Mouse (Mus musculus): ENCODE results near the gene Celf2.

The Celf2 gene

DNA sequence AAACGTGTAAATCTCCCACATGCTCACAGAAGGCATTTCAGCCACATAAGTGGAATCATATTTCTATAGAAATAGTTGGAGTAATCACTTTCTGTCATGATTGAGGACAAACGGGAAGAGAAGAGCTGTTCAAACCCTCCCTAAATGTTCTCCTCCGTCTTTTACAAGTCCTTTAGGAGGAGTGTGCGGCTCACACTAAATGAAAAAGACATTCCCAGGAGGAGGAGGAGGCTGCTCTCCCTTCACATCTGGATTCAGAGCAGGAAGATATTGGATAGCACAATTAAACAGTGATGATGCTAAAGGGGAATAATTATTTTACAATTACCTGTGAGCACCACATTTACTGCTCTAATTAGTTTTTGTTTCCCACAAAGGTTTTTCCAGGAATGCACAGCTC lies 642.1 kb downstream of the Celf2 start:
- no peak for DNase-seq (ENCODE audit: low spot score)

GRCm38 (mm10) chr2:6865785-6866184 lies 643.6 kb downstream of the Celf2 start:
- no peak for DNase-seq (ENCODE audit: low spot score)

- DNase-seq (ENCODE audit: low spot score): no peak
These were observed 659.2 kb downstream of the Celf2 start for GRCm38 (mm10) chr2:6850102-6850644.

DNA sequence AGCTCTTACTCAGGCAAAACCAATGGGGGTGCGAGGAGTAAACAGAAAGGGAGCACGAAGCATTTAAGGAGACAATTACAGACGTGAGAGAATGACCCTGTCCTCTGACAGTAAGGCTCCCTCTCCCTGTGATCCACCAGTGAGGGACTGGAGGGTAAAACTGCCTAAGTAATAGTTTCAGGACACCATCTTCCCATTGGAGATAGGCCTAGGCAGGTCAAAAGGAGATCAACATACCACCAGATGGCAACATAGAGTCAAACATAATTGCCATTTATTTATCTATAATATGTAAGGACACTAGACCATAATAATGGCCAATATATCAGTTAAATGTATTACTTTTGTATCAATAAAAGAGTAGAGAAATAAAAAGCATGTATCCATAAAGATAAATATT lies 660.0 kb downstream of the Celf2 start:
- no peak for DNase-seq (ENCODE audit: low spot score)

GRCm38 (mm10) chr2:6830021-6830420 lies 679.3 kb downstream of the Celf2 start:
- no peak for DNase-seq (ENCODE audit: low spot score)

DNA sequence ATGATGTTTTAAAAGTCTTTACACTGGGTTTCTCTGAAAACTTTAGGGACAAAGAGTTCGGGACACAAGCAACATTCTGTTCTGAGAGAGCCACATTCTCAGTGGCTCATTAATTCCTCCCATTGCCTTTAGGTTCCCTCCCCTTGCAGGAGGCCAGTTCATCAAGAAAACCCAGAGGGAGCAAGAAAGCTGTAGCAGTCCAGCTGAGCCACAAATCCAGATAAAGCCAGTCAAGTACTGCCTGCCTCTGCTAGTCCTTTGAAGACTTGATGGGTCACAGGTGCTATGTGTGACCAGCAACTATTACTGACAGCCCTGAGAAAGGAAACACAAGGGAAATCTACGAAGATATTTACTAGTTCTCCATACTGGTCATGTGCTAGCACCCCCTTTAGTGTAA lies 681.8 kb downstream of the Celf2 start:
- DNase-seq (ENCODE audit: low spot score): no peak

DNA sequence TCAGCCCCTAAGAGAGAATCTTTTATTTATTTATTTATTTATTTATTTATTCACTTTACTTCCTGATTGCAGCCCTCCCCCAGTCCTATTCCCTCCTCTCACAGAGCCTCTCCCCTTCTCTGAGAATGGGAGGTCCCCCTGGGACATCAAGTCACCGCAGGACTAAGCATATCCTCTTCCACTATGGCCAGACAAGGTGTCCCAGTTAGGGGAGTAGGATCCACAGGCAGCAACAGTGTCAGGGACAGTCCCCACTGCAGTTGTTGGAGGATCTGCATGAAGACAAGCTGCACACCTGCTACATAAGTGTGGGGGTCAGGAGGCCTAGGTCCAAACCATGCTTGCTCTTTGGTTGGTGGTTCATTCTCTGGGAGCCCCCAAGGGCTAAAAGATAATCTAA lies 686.3 kb downstream of the Celf2 start:
- no peak for DNase-seq (ENCODE audit: low spot score)

GRCm38 (mm10) chr2:6821593-6821992 lies 687.8 kb downstream of the Celf2 start:
- no peak for DNase-seq (ENCODE audit: low spot score)

DNA sequence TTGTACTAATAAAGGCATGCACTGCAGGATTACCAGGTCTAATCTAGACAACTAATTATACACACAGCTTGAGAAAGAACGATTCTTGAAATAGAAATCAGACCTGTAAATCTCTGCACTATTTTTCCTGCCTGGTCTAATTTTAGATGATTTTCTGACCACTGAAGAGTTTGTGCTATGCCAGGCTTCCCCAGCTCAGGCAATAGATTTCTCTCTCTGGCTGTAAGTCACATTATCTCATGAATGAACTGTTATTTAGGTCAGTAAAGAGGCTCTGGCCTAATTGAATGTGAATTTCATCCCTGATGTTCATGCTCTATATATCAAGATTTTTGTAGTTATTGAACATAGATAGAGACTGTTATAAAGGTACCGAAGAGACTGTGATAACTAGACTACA lies 694.1 kb downstream of the Celf2 start:
- no peak for DNase-seq (ENCODE audit: low spot score)

DNA sequence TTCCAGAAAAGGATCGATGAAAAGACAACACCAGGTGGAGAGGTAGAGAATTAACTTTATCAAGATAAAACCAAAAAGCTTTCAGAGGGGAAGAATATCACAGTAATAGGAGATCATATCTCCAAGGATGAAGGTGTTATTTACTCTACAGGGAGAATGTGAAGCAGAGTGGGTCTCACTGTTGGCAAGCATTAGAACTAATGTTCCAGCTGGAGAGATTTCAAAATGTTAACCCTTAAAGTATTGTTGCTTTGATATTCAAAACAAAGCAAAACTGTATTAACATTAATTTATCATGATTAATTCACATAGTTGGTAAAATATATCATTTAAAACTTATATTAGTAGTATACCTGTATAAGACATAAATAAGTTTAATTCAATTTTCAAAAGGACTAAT lies 700.6 kb downstream of the Celf2 start:
- no peak for DNase-seq (ENCODE audit: low spot score)

- no peak for DNase-seq (ENCODE audit: low spot score)
These were observed 712.6 kb downstream of the Celf2 start for GRCm38 (mm10) chr2:6796754-6797153.

DNA sequence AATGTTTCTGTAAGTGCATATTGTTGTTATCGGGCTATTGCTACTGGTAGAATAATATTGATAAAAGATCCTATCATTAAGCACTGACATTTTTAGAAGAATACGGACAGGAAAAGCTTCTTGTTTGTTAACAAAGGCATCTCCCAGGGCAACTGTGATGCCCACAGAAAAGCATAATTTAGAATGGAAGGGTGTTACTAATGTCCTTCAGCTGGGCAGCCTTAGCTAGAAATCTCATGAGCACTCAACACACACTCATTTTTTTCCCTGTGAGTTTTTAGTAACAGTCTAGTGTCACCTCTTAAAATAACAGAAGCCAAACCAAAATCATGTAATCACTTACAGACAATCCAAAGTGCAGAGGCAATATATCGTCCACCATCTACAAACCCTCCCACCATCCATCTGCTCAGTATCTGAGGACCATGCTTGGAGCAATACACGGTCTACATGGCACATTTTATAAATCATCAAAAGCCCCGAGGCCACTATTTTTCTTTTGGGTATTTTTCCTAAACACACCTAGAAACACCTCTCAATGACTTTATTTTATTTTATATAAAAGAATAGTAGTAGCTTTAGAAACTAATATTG lies 713.3 kb downstream of the Celf2 start:
- no peak for DNase-seq (ENCODE audit: low spot score)

DNA sequence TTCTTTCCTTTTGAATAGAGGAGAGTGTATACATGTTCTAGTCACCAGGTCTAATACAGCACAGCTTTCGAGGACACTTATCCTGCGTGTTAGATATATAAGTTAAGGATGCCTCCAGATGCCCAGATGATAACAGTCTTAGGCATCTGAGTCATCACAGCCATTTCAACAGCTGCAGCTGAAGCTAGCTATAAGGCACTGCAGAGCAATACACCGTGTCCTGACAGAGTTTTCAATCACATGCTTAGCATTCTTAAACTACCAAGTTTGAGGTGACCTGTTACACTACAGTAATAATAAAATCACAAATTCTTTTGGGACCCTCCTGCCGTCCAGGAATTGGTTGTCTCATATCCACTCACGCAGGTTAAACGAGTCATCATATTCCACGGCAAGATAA lies 714.5 kb downstream of the Celf2 start:
- DNase-seq (ENCODE audit: low spot score): no peak

DNA sequence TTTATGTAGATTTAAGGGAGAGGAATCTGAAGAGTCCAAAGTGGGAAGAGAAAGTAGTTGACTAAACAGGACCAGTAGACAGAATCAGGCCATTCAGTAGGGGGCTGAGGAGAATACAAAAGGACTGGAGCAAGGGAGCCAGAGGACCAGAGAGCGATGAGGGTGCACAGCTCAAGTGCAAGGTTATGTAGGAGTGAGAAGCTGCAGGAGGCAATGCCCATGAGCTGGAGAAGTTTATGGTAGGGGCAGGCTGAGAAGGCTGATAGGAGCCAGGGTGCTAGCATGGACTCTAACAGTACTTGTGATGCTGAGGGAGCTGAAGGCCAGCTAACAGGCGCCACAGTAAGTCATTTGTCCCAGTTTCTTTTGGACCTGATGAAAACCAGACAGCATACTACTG lies 718.5 kb downstream of the Celf2 start:
- DNase-seq (ENCODE audit: low spot score): no peak

GRCm38 (mm10) chr2:6786494-6787144 lies 722.7 kb downstream of the Celf2 start:
- no peak for DNase-seq (ENCODE audit: low spot score)

DNA sequence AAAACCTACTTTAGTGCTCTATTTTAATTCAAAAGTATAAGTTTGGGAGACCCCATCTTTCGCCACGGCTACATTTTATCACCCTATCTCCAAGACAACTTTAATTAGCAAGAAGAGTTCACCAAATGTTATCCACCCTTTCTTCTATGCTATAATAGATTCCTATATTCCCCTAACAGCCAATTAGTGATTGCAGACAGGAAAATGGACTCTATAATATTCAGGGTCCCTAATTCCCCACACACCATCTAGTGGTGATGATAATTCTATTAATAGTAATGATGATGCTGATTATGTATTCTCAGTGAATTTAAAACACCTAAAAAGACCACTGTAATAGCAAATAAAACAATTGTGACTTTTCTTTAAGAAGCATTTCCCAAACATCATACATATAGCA lies 739.1 kb downstream of the Celf2 start:
- no peak for DNase-seq (ENCODE audit: low spot score)

GRCm38 (mm10) chr2:6762381-6762780 lies 747.0 kb downstream of the Celf2 start:
- DNase-seq (ENCODE audit: low spot score): no peak

DNA sequence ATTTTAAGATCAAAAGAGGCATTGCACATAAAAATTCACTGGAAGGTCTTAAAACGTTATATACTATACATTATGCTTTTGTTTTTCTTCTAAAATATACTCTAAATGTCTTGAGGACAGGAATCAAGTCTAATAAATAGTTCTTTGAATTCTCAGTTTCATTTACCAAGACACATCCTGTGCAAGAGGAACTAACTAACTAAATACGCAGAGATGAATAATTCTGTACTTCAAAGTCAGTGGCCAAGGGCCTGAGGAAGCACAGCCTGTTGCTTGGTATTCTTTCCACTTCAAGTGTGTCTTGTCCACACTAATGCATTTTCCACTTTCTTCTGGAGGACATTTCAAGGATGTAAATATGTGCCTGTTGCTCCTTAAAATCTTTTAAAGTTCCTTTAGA lies 766.2 kb downstream of the Celf2 start:
- DNase-seq (ENCODE audit: low spot score): no peak

- DNase-seq (ENCODE audit: low spot score): no peak
These were observed 769.2 kb downstream of the Celf2 start for GRCm38 (mm10) chr2:6739998-6740668.

GRCm38 (mm10) chr2:6732026-6732425 lies 777.3 kb downstream of the Celf2 start:
- DNase-seq (ENCODE audit: low spot score): no peak

DNA sequence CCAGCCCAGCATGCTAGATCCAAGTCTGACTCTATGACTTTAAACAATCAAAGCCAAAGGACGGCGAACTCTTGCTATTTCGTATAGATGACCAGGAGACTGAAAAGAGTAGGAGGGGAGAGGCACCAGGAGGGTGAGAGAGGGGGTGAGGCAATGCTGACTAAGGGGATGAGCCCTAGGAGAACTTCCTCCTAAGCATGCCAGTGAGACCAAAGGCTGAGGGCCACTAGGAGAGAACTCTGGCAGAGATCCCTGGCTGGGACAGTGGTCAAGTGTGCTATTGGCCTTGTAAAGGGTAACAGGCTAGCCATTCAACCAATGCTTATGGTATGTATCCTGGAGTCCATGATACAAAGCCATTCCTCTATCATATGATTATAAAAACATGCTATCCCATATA lies 778.5 kb downstream of the Celf2 start:
- DNase-seq (ENCODE audit: low spot score): no peak

DNA sequence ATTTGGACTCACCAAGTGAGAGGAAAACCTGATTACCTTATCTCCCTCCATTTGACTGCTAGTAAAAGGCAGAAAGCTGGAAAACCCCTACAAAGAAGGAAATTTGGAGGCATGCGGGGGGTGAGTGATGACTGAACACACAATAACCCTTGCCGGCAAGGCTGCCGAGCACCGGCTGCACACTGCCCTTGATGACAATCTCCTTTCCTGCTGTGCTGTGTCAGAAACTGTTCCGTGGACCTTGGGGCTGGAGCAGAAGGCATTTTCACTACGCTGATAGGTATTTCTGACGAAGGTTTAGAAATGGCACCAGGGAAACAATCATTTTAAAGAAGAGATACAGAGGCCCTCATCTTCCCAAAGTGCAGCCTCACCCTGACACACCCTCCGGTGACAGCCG lies 779.4 kb downstream of the Celf2 start:
- no peak for DNase-seq (ENCODE audit: low spot score)

DNA sequence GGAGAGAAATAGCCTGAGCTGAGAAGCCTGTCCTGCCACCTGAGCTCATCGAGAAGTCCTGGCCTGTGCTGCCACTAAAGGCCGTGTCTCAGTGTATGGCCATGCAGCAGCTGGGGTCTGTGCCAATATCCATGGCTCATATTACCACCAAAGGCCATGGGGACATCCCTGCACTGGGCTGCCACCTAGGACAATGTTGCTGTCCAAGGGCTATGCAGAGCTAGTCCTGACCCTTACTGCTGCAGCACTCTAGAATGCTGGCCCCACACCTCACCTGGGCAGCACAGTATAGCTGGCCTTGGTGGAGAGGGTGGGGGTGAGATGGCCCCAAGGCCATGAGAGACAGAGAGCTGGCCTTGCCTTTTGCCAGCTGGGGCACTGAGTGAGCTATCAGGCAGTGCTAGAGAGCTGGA lies 780.5 kb downstream of the Celf2 start:
- no peak for DNase-seq (ENCODE audit: low spot score)

All from urinary bladder, postnatal 10 days (tissue).